Mouse (Mus musculus) adrenal gland, postnatal 25 days (tissue): ENCODE results near the gene Nop10. TPM values are rescaled to one million over a fixed set of nuclear protein-coding genes. Genes with fewer than 3 reads are reported as not detected.

Source experiments
- DNase-seq: peaks from one replicate; pipeline ENCODE4 v3.0.0; 2021; ENCODE audit warnings: mixed read lengths
- long read RNA-seq: library from polyadenylated mRNA; stranded (forward); transcript quantifications from one replicate; pipeline ENCODE4 v2.0.0, GENCODE M21; 2021
- total RNA-seq: library from RNA; stranded (reverse); gene quantifications from 2 replicates; pipeline ENCODE4 v1.2.3, GENCODE M21; 2021

Gene Nop10
- total RNA-seq: 134 and 135 TPM in 2 replicates
- long read RNA-seq, transcript Nop10-201 (2 exons, 1,109 nt): major isoform, 141 of 144 reads
- long read RNA-seq, partial matches to known transcripts: 0 of 144 reads
- long read RNA-seq, other reads (novel, unspliced or antisense): 3 of 144 reads

GRCm38 (mm10) chr2:112261748-112262653 lies at the start of gene Nop10:
Nop10 (plus strand) TSS chr2:112261926.
- peak; percentile 77 for DNase-seq

DNA sequence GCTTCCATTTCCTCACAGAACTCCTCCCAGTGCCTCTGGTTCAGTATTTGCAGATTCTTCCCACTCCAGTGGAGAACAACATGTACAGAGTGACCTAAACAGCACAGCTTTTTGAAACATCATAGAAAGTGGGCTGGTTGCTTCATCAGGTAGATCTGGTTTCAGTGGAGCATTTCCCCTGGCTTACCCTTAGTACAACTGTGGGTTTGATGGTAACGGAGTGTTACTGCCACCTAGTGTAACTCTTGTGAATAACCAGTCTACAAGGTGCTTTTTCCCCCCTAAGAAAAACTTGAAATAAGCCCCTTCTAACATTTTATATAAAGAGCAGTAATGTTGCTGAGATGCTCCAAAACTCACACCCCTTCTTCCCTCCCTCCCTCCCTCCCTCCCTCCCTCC lies 45.7 kb upstream of the Nop10 start:
- no peak for DNase-seq

DNA sequence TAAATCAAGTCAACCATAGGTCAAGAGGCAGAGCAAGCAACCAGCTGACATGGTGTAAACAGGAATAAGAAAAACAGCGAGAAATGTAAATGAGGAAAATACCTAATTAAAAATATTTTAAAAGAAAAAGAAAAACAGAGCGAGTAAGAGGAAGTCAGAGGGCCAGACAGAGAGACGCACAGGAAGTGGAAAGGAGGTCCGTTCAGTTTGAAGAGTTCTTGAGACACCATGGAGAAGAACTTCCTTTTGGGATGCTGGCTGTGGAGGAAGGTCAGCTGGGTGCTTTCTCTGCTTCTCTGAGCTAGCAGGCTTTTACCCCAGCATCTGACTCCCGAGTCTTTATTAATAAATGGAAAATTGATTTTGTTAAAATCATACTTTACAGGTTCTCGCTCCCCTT lies 44.1 kb upstream of the Nop10 start:
- no peak for DNase-seq

GRCm38 (mm10) chr2:112220880-112221279 lies 40.8 kb upstream of the Nop10 start:
- no peak for DNase-seq

DNA sequence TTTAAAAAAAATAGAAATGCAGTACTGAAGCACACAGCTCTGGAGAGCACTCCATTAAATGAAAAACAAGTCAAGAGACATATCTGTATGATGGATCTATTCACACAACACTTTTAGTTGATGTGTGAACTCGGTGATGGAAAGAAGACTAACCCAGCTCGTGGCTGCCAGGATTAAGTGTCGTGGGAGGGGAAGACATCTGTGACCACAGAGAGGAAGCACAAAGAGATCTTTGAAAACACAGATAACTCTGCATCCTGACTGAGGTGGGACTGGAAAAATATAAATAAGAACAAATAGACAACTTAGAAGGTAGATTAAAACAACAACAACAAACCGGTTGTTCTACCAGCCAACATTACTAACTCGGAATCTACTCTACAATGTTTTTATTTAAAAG lies 39.1 kb upstream of the Nop10 start:
- no peak for DNase-seq

DNA sequence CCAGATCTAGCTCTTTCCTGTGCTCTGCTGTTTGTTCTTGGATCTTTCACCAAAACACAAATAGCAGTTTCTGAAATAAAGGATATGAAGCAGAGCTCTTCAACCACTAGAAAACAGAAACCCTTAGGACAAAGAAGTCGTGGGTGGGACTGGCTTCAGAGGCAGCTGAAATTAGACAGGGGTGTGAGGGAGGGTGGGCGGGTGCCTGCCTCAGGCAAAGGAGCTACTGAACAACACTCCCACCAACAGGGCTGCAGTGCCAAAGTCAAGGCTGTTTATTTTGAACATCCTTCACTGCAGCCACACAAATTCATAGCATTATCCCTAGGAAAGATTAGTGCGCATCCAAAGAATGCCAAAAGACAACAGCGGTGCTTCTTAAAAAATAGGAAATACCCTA lies 37.4 kb upstream of the Nop10 start:
- DNase-seq: no peak

DNA sequence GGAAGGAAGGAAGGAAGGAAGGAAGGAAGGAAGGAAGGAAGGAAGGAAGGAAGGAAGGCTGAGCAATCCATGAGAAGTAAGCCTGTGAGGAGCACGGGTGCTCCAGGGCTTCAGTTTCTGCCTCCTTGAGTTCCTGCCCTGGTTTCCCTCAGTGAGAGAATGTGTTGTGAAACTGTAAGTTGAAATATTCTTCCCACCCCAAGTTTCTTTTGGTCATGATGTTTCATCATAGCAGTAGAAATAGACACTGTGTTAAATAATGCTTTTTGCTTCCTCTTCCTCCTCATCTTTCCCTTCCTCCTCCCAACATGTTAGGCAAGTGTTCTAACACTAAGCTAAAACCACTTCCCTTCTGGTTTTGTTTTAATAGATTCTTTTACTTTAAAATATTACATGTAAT lies 29.1 kb upstream of the Nop10 start:
- DNase-seq: no peak

- no peak for DNase-seq
Observed at GRCm38 (mm10) chr2:112236620-112237019, 25.1 kb upstream of the Nop10 start.

GRCm38 (mm10) chr2:112238006-112238405 lies 23.7 kb upstream of the Nop10 start:
- no peak for DNase-seq

GRCm38 (mm10) chr2:112239212-112239934 lies 22.4 kb upstream of the Nop10 start, which contains the start of gene Lpcat4:
Lpcat4 (plus strand) TSS chr2:112239468.
- peak; percentile 88 for DNase-seq

DNA sequence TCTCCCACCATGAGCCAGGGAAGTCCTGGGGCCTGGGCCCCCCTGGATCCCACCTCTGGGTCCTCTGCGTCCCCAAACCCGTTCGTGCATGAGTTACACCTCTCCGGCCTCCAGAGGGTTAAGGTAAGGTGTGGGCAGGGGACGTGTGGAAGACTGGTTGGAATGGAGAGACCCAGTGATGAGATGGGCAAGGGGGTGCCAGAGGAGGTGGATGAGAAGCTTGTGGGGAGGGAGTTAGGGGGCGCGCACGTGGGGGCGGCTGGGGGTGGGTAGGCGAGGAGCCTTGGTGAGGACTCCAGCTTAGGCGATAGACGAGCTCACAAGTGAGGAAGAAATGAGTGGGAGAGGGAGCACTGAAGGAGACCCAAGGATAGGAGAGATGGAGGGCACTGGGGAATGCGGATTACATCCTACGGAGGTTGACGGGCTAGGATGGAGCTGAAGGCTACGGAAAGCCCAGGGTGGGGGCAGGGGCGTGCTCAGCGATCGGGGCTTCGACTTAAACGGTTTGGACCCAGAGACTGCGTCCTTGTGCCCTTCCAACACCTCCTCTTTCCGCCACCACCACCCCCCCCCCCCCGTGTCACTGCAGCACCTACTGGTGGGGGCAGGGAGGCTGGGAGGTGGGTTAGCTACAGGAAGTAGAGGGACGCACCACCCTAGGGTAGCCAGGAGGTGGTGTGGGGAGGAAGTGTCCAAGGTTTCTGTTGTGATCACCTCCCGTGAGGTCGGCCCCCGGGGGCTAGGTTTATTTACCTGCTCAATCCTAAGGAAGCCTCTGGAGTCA lies 21.6 kb upstream of the Nop10 start:
- DNase-seq: peak; percentile 15

DNA sequence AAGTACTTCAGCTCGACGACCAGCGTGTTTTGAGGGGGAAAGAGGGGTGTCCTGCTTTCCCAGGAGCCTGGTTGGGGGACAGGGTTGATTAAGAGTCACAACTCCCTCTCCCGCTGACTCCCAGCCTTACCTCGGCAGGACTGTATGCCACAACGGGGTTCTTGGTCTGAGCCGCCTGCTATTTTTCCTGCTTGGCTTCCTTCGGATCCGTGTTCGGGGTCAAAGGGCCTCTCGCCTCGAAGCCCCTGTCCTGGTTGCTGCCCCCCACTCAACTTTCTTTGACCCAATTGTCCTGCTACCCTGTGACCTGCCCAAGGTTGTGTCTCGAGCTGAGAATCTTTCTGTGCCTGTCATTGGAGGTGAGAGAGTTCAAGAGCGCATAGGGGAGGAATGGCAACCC lies 19.9 kb upstream of the Nop10 start:
- no peak for DNase-seq

GRCm38 (mm10) chr2:112245307-112245706 lies 16.4 kb upstream of the Nop10 start:
- no peak for DNase-seq

DNA sequence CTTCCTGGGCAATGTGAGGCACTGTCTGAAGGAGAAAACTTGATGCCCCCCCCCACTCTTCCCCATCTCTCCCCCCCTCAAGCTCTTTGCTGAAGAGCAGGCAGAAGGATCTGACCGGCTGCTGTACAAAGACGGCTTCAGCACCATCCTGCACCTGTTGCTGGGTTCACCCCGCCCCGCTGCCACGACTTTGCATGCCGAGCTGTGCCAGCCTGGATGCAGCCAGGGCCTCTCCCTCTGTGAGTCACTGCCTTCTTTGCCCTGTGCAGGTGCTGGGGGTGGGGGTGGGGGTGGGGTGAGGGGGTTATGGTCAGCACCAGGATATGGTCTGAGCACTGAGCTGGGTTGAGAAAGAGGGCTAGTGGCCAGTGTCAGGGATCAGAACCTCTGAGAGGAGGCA lies 15.5 kb upstream of the Nop10 start:
- no peak for DNase-seq

DNA sequence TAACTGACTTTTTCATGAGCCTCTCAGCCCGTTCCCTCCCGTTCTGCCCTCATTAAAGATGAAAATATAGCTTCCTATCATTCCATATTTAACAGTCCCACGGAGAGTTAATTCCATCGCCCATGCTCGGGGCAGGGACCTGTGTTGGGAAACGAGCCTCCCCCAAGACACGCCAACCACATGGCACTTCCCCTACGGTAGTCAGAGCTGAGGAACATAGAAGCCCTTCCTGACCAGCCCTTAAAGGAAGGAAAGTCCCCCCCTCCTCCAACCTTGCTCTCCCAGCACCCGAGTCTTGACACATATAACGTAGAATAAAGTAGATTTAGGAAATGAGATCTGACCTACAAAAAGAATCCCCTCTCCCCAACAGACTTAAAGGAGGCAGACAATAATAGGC lies 14.4 kb upstream of the Nop10 start:
- DNase-seq: no peak

DNA sequence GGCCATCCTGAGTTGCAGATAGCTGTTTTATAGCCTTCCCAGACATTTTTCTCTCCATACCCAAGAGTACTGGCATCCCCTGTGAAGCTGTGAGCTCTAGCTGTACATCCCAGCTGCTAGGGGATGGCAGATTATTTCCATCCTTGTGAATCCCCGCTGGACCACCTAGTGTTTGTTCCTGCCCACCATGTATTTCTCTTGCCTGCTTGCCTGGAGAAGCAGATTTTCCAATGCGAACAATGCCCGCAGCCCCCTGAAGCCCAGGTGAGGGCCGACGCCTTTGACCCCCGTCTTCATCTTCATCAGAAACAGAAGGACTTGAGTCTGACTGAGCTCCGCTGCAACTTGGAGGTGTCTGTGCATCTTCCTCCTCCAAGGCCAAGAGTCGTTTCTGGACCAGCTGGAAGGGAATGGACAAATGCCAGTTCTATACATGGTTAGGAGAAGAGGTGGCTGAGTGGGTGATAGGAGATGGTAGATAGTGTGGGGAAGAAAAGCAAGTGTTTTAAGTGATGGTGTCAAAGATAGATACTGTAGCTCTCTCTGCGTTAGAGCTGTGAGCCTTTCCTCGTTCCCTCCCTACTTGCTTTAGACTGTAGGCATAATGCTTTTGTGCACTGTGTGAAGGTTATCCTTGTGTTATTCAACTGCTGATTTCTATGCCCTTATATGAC lies 11.8 kb upstream of the Nop10 start:
- no peak for DNase-seq

DNA sequence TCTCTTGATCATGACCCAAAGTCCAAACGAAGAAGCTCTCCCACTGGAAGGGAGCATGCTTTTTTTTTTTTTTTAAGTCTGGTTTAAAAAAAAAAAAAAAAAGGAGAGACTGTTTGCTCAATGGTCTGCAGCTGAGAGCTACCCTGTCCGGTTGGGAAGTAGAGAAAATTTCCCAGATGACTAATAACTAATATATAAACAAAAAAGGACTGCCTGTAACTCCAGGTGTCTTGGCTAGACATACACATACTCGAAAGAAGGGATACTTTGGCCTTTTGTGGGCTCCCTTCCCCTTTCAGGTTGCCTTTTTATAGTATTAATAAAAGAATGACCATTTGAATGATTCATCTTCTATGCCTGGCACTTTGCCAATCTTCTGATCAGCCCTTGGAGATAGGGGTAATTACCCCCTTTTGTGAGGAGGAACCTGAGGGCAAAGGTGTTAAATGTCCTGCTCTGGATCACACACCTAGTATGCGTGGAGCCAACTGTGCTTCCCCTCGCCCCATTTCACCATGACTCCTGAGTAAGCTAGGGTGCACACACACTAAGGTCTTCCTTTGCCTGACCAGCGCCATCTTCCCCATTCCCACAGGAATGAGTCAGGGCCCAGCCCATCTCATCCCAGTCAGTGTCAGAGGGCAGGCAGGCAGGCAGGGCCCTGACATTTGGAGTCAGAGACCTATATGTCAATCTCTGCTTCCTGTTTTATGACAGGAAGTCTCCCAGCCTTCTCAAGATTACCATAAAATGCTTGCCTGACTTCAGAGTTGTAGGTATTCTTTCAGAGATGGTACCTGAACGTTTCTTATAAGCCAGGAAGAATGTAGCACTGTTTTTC lies 6.8 kb upstream of the Nop10 start:
- peak; percentile 24 for DNase-seq

GRCm38 (mm10) chr2:112259241-112259962 lies 2.3 kb upstream of the Nop10 start, which contains the start of gene Nutm1:
Nutm1 (minus strand) TSS chr2:112259291.
- no peak for DNase-seq

DNA sequence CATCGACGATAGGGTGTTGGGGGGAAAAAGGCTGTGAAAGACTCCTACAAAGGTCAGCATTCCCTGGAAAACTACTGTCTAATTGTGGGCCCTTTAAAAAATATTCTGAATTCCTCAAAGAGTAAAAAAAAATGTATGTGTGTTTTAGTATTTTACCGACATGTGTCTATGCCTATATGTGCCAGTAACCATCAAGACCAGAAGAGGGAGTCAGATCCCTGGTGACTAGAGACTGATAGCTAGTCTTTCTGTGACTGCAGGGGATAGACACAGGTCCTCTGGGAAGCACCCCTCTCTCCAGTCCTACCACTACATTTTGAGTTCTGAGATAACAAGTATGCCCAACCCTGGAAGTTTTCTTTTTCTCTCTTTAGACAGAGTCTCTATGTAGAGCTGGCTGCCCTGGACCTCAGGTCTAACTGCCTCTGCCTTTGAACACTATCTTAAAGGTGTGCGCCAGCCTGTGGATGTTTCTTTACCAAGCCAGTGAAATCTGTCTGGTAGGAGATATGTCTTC lies 1.1 kb downstream of the Nop10 start:
- DNase-seq: no peak

DNA sequence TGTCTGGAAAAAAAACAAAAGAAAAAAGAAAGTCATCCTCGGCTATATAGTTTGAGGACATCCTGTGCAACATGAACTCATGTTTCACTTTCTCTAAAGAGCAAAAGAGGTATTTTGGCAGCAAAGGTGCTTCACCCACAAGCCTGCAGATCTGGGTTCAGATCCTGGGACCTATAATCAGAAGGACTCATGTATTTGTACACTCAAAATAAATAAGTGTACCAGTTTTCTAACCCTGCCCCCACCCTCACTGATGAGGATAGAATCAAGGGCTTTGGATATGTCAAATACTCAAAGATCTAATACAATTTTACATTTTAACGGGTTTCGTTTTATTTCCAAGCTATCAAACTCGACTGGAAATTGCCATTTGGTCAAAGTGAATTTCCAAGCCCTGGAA lies 2.6 kb downstream of the Nop10 start:
- DNase-seq: no peak
